Mouse (Mus musculus) mouse embryonic stem cell (cell line): ENCODE data around the gene Ugt1a9.
"Not testable (repeated sequence)": the region's sequence is repeated elsewhere in the genome, so short reads cannot be mapped to it uniquely, and the experiment has no call there.

Experiments used
- in situ Hi-C, 2 experiments: fragments of 300-500 bp; cut with MboI; formaldehyde crosslinking; loops; 1 replicate in 1 of 2; 3 replicates in 1 of 2; pipeline ENCODE4 v1.14.3; 2019 to 2020; ENCODE audit warnings: low sequenced_read_pairs in 2 of 2, low pct_unique_long_range_greater_than_20kb in 1 of 2, mixed read lengths in 1 of 2; ENCODE audit not compliant: unreplicated experiment in 1 of 2

Ugt1a9 gene

DNA sequence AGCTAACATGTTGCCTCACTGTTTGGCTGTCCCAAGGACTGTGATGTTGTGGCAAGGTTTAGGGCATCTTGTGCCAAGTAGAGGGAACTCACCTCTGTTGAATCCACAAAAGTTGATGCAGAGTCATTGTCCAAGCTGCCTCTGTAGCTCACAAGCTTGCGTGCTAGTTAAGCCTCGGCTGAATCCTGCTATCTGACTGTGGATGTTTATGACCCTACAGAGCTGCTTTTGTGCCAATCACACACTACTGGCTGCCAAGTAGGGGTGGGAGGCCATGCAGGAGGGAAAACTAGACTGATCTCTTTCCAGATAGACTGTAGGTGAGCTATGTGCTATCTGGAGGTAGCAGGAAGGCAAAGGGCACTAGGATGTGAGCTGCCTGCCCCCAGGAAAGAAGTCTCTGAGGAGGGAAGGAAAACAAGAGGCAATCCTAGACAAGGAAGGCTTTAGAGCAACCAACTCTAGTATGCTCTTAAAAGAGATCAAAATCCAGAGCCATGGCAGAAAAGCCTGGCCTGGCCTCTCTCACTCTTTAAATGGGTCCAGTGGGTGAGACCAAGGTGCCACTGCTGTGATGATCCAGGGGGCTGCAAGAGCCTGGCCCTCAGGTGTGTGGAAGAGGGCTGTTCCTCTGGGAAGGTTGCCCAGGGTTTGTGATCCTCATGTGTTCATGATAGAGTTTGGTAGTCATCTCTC lies 143.3 kb downstream of the Ugt1a9 start:
- in situ Hi-C loops: no loop called here

DNA sequence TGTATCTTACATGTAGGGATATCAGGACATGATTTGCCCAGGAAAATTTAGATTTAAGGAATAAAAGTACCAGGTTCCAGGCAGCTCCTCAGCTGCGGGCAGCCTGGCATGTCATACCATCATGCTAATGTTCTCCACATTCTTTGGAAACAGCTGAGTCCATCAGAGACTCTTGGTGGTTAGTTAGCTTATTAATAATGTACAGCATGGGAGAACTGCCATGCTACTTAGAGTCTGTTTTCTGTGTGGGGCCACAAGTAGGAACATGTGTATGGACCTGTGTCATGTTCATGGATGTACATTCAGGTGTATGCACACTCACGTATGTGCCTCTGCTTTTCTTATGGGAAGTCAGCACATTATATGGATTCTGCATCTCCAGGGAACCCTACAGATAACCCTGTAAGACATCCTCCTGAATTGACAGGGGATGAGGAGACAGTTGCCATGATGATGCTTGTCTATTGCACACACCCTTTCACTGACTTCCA lies 143.9 kb downstream of the Ugt1a9 start:
- in situ Hi-C loops: no loop called here

DNA sequence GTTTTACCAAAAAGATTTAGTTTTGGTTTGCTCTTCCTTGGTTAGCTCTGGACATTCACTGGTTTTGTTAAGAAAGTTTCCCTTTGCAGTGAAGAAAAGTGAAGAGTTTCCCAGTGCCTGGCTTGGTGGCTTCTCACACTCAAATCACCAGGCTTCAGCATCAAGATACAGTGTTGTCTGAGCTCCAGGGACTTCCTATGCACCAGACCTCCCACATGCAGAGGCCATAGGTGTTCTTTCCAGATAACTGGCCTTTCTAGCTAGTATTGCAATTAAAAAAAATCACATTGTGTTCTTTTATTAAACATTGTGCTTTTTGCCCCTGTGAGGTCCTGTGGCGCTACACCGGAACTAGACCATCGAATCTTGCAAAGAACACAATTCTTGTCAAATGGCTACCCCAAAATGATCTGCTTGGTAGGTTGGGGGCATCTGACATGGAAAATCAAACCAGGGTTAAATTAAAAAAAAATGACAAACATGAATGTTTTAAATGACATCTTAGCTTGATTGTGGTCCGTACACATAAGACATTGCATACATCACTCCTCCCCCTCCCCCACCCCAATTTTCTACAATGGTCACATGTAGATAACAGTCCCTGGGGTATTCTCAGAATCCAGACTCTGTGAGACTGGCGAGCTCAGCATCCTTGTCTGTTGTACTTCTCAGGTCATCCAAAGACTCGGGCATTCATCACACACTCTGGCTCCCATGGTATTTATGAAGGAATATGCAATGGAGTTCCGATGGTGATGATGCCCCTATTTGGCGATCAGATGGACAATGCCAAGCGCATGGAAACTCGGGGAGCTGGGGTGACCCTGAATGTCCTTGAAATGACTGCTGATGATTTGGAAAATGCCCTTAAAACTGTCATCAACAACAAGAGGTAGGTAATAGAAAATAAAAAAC lies 145.1 kb downstream of the Ugt1a9 start:
- in situ Hi-C loops: no loop called here

DNA sequence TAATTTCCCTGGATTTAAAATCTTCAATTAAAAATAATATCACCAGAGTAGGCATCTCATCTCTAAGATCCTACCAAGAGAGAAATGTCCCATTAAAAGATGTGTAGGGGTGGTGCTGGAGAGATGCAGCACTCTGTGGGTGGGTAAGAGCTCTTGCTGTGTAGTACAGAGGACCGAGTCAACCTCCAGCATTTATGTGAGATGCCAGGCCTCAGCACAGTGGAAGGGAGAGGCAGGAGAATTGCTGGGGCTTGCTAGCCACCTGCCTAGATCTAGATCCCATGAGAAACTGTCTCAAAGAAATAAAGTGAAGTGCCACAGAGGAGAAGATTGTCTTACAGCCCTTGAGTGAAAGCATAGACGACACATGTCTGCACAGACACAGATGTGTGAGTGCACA lies 146.0 kb downstream of the Ugt1a9 start:
- in situ Hi-C loops: no loop called here

DNA sequence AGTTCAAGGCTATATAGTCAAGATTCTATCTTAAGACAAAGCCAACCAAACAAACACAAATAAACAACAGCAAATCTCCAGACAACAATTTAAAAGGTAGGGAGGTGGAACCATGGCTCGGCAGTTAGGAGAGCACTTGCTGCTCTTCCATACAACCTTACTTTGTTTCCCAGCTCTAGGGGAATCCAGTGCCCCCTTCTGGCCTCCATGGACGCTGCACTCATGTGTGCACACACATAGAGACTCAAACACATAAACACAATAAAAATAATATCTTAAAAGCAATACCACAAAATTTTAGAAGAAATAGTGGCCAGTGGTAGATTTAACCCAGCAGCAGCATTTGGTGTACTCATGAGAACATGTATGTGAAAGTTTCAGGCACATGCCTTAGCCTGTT lies 146.5 kb downstream of the Ugt1a9 start:
- in situ Hi-C loops: no loop called here

DNA sequence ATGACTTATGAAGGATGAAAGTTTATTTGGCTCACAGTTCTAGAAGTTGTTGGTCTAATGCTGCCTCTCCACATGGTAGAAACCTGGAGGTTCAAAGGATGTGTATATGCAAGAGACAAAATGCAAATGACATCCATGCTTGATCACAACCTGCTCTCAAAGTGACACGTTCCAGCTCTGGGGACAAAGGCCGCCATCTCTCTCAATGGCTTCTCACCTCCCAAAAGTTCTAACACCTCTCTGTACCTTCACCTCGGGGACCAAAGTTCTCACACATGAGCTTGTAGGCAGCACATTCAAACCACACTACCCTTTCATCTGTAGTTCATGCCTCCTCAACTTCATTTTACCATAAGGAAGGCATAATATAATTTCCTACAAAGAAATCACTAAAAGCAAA lies 147.0 kb downstream of the Ugt1a9 start:
- in situ Hi-C loops: no loop called here

DNA sequence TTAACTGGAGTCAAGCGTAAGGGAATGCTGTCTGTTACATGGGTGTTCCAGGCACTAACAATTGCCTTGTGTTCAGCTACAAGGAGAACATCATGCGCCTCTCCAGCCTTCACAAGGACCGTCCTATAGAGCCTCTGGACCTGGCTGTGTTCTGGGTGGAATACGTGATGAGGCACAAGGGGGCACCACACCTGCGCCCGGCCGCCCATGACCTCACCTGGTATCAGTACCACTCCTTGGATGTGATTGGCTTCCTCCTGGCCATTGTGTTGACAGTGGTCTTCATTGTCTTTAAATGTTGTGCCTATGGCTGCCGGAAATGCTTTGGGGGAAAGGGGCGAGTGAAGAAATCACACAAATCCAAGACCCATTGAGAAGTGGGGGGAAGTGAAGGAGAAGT lies 147.5 kb downstream of the Ugt1a9 start:
- in situ Hi-C loops: no loop called here

DNA sequence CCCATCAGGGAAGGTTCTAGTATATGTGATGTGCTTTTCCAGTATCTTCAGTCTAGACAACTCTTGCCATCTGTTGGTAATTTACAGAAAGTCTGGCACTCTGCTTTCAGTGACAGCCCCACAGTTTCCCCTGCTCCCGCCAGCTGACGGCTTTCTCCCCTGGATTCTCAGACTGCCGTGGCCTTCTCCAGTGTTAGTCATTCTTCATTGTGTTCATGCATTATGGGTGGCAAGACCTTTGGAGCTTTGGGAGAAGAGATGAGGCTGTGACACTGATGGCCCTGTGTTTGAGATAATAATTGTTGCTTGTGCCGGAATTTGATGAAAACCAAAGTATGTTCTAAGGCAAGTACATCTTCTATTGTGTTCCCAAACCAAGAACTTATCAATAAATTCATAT lies 148.0 kb downstream of the Ugt1a9 start:
- in situ Hi-C loops: no loop called here

DNA sequence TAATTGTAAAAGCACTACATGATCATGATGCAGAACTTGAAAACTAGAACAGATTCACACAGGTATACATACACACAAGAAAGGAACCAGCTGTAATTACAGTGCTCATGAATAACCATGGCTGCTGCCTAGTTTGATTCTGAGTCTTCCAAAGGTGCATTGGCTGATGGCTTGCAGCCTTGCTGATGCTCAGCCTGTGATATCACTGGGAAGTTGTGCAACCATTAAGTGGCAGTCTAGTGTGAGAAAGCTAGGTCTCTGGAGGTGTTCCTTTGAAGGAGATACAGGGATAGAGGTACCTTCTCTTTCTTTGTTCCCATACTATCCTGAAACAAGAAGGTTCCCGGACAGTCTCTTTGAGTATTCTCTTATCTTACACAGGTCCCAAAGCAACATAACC lies 148.5 kb downstream of the Ugt1a9 start:
- in situ Hi-C loops: no loop called here

DNA sequence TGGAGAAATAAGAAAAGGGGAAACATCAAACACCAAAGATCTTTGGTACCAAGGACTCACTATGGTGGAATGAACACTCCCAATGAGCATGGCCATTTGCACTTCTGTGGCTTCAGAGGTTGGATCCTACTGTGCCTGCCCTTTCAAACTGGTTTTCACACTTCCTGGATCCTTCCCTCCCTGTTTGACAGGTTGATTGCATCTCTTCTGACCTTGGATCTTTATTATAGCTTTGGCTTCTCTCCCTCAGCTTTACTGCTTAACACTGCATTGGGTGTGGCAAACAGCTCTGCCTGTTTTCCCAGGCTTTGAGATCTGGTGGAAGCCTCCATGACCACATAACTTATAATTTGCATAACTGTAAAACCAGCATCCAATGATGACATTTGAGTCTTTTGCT lies 149.7 kb downstream of the Ugt1a9 start:
- in situ Hi-C loops: loop anchor here in 1 of 2 experiments (5.0 kb wide), 1 partner anchor 87 kb away; no protein-coding TSS in a partner anchor

DNA sequence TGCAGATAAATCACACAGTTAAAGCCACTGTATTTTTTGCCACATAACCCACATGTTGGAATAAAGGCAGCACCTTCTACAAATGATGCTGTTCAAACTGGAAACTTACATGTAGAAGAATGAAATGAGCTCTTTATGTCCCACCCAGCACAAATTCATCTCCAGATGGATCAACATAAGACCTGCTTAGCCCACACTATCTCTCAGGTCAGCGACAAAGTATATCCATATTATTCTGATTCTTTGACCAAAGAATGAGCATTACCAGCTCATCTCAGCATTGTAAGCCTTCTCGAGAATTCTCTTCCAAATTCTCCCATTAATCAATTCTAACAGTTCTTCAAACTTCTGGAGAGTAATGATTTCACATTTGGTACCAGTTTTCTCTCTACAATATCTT lies 151.6 kb downstream of the Ugt1a9 start:
- in situ Hi-C loops: loop anchor here in 1 of 2 experiments (5.0 kb wide), 1 partner anchor 85 kb away; no protein-coding TSS in a partner anchor

DNA sequence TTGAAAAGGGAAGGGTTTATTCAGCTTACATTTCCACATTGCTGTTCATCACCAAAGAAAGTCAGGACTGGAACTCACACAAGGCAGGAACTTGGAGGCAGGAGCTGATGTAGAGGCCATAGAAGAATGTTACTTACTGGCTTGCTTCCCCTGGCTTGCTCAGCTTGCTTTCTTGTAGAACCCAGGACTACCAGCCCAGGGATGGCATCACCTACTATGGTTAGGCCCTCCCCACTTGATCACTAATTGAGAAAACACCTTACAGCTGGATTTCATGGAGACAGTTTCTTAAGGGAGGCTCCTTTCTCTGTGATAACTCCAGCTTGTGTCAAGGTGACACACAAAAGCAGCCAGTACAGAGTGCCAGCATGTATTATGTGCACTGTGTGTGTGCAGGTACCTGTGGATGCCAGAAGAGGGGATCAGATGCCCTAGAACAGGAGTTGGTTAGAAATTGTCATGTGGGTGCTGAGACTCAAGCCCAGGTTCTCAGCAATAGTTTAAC lies 152.5 kb downstream of the Ugt1a9 start:
- in situ Hi-C loops: loop anchor here in 1 of 2 experiments (5.0 kb wide), 1 partner anchor 84 kb away; no protein-coding TSS in a partner anchor

DNA sequence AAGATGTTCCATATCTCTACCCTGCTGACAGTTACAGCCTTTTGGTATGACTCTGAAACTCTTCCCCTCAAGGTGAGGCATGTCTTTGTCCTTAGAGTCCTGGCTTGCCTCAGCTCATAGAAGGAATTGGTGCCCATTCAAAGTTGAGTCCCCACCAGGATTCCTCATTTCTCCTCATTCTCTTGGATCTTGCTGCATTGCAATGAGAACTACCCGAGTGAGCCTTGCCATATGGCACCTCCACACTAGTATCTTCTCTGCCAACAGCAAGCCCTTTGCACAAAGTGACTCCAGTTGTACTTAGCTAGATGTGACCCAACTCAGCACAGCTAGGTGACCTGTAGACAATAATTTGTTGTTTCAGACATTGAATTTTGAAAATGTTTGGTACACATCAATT lies 153.0 kb downstream of the Ugt1a9 start:
- in situ Hi-C loops: loop anchor here in 1 of 2 experiments (5.0 kb wide), 1 partner anchor 84 kb away; no protein-coding TSS in a partner anchor

DNA sequence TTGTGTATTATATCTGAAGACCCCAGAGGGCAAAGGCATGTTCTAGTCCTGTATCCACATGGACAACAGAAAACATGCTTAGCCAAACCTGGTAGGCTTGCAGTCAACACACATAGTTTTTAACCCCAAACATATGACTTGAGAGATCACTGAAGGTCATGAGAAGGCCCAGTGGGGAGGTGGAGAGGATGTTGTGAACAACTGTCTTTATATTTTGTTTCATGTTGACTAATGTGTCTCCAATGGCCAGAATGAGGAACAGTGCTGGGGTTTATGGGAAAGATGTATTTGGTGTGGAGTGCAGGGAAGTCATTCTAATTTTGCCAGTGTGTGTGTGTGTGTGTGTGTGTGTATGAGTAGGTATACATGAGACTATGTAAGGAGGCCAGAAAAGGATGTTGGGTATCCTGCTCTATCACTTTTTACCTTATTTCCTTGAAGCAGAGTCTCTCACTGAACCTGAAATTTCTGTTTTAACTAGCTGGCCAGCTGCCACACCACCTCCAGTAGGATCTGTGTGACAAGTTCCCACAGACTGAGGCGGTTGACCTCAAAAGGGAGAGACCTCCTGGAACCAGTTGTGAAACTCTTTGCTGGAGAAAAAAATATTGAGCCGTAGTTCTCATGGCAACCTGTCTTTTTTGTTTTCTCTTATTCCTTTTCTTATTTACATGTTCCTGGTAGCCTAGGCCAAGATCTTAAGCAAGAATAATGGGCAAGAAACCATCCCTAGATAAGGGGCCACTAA lies 153.6 kb downstream of the Ugt1a9 start:
- in situ Hi-C loops: loop anchor here in 1 of 2 experiments (5.0 kb wide), 1 partner anchor 83 kb away; no protein-coding TSS in a partner anchor

DNA sequence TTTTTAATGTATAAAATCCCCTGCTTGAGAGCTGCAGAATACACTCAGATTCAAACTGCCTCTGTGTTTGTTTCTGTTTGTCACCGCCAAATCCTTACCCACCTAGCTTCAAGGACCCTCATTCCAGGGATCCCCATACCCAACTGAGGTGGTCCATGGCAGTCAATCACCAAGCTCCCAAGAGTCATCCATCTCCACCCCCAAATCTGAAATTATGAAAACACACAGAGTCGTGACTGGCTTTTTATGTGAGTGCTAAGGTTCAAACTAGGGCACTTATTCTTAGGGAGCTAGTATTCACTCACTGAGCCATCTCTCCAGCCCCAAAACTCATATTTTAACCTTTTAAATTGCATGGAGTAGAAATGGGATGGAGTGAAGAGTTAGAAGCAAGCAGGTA lies 154.7 kb downstream of the Ugt1a9 start:
- in situ Hi-C loops: not testable (repeated sequence)

DNA sequence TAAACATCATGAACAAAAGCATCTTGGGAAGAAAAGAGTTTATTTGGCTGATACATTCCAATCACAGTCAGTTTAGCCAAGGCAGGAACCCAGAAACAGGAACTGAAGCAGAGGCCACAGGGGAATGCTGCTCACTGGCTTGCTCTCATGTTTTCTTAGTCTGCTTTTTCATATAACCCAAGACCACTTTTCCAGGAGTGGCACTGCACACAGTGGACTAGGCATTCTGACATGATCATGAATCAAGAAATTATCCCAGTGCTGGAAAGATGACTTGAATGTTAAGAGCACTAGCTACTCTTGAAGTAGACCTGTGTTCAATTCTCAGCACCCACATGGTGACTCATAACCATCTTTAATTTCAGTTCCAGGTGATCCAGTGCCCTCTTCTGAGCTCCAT lies 155.1 kb downstream of the Ugt1a9 start:
- in situ Hi-C loops: no loop called here

DNA sequence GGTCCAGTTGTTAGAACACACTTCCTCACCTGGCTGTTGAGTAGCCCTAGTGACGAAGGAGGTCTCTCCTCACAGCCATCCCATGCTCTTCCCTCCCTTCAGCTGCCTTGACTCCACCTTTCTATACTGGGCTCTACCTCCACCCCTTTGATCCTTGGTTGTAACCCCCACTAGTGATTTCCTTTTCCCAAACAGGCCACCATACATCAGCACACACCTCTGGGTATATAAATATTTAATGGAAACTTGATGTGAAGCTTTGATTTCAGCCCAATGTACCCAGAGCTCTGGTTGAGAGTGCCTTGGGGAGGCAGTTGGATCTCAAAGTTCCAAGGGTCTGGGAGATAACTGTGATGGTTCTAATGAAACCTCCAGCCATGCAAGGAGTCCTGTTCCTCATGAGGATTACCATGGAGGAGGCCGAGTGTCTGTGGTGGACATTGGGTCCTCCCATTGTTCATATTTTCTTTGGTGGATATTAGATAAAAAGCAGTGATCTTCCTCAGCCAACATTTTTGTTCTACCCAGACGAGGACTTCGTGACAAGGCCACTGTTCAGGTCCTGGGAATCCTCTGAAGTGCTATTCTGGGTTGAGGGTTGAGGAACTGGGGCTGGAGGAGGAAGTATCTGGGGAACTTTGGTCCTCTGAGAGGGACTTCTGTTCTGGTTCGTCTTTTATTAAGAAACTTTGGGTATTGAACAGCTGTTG lies 156.2 kb downstream of the Ugt1a9 start, which contains the start of gene Mroh2a:
TSS of gene Mroh2a (plus strand) at position 317 of the 710 bp plus-strand sequence.
- in situ Hi-C loops: no loop called here

DNA sequence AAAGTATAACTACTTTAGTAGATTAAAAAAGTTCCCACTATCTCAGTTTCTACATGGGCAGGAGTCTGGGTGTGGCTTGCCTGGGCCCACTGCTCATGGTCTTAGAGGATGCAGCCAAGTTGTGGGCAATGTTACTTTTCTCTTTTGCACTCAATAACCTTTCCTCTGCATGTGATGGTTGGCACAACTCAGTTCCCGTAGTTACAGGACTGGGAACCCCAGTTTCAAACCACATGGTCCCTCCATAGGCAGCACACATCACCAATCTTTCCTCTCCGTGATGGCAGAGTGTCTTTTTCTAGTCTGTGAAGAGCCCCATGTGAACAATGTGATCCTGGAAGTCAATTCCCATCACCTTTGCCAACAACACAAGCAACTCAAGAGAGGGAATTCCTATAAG lies 156.9 kb downstream of the Ugt1a9 start:
- in situ Hi-C loops: no loop called here
